In genomic region chr9:59291688-59292492, GRCm38 (mm10) we compare ENCODE assay signal across 8 mouse cellular contexts. TPM values are rescaled to one million over a fixed set of nuclear protein-coding genes. Genes with fewer than 3 reads are reported as not detected.
DNase-seq lines count a peak whose midpoint lies in the region; ATAC-seq and TF ChIP-seq lines count a peak whose summit lies in the region.

No protein-coding gene starts in this region.

- under 1% methylated on average over 50 of the region's 50 CpGs for WGBS in lung, embryonic 16.5 days
- 1% methylated on average over 50 of the region's 50 CpGs for WGBS in neural tube, embryonic 13.5 days

- peak overlapping the region; percentile 83 for H3K4me2 ChIP-seq in lung, embryonic 16.5 days (ENCODE audit: low read depth, low read length)
- H3K4me2 ChIP-seq in neural tube, embryonic 13.5 days: peak overlapping the region; percentile 67

- no peak for TF ChIP-seq CTCF in cortical plate, adult 2 months (IDR thresholded peaks at IDR 0.05; ENCODE audit: extremely low read depth, insufficient read depth, low read length)

- TF ChIP-seq POLR2A in cortical plate, adult 2 months (IDR thresholded peaks at IDR 0.05; ENCODE audit: extremely low read depth, insufficient read depth, low read length): no peak

- H3K27me3 ChIP-seq in lung, embryonic 16.5 days (ENCODE audit: control insufficient read depth, insufficient read depth, low read depth, low read length): no peaks in the 10 kb centered on the region
- H3K27me3 ChIP-seq in neural tube, embryonic 13.5 days: no peaks in the 10 kb centered on the region

- H3K27ac ChIP-seq in lung, embryonic 16.5 days (ENCODE audit: low read length): peak overlapping the region; percentile 87
- H3K27ac ChIP-seq in cortical plate, adult 2 months (ENCODE audit: insufficient read depth, low read length): peak overlapping the region; percentile 2
- peak overlapping the region; percentile 93 for H3K27ac ChIP-seq in neural tube, embryonic 13.5 days (replicated peaks)

- no peak for DNase-seq in lung, postnatal 14 days
- DNase-seq in induced T-regulatory cell, adult 2 months (ENCODE audit: low read depth): peak; percentile 44
- DNase-seq in gastrocnemius, postnatal 36 days: no peak
- no peak for DNase-seq in spleen, adult 18-20 months

- H3K9ac ChIP-seq in lung, embryonic 16.5 days (ENCODE audit: low read length): peak overlapping the region; percentile 85
- peak overlapping the region; percentile 81 for H3K9ac ChIP-seq in neural tube, embryonic 13.5 days

- no peaks in the 10 kb centered on the region for H3K9me3 ChIP-seq in lung, embryonic 16.5 days (ENCODE audit: control insufficient read depth, low read length)
- H3K9me3 ChIP-seq in neural tube, embryonic 13.5 days: no peaks in the 10 kb centered on the region

- intact Hi-C loops in gastrocnemius, postnatal 36 days (cut with DNase I): loop anchor here (5.0 kb wide), 1 partner anchor 195 kb away; the partner anchor contains the start of gene Arih1

- H3K4me1 ChIP-seq in lung, embryonic 16.5 days (replicated peaks; ENCODE audit: control insufficient read depth, insufficient read depth, low read length): peaks cover 22% of the 10 kb centered on the region
- peaks cover 5% of the 10 kb centered on the region; the same call in 1 of the 2 replicates for H3K4me1 ChIP-seq in cortical plate, adult 2 months (ENCODE audit: control insufficient read depth, insufficient read depth, low read length)
- peaks cover 36% of the 10 kb centered on the region for H3K4me1 ChIP-seq in neural tube, embryonic 13.5 days (replicated peaks)

- no peaks in the 10 kb centered on the region for H3K36me3 ChIP-seq in lung, embryonic 16.5 days (ENCODE audit: control insufficient read depth, insufficient read depth, low read length)
- no peaks in the 10 kb centered on the region for H3K36me3 ChIP-seq in neural tube, embryonic 13.5 days

- ATAC-seq in lung, embryonic 16.5 days (ENCODE audit: low read depth): peak; percentile 62
- peak; percentile 75 for ATAC-seq in neural tube, embryonic 13.5 days (ENCODE audit: low read depth)
- ATAC-seq in granulocyte monocyte progenitor cell, adult 5-6 weeks (replicated peaks; ENCODE audit: poor library complexity, severe bottlenecking): no peak; the same call in 1 of the 2 replicates

- peak overlapping the region; percentile 89 for H3K4me3 ChIP-seq in lung, embryonic 16.5 days (ENCODE audit: low read length)
- peak overlapping the region; percentile 43 for H3K4me3 ChIP-seq in cortical plate, adult 2 months (ENCODE audit: insufficient read depth, low read length)
- H3K4me3 ChIP-seq in neural tube, embryonic 13.5 days: peak overlapping the region; percentile 61

RNA-seq across cellular contexts. Expression of gene Adpgk, which starts 0.5 kb away (rescaled TPM):
- 34.5 and 38.3 TPM in 2 replicates for polyA plus RNA-seq in lung, embryonic 16.5 days (2015; fragmentation: Nextera tagmentation; extraction: Ambion mirVana)
- polyA plus RNA-seq in cortical plate, adult 2 months (2012; rRNA removed): 16.3 and 17.2 TPM in 2 replicates
- 27.3 and 28.1 TPM in 2 replicates for polyA plus RNA-seq in neural tube, embryonic 13.5 days (2015; fragmentation: Nextera tagmentation; extraction: Ambion mirVana)
- total RNA-seq in granulocyte monocyte progenitor cell, adult 5-6 weeks (2014; fragmentation: Nextera tagmentation): 47.8 and 56.8 TPM in 2 replicates
- total RNA-seq in granulocyte monocyte progenitor cell, adult 5-6 weeks (2017): 48.4 and 55.0 TPM in 2 replicates
- 1 to 10 TPM; 6.5 to 8.5 TPM for total RNA-seq in gastrocnemius, postnatal 36 days (2021)

Comparison
In these comparisons a context has a peak if more than half of its experiments do, and no peak if none do; other contexts are left out.
1. H3K27ac ChIP-seq: peak in every context shown above with its lines; median percentile 93 in neural tube, embryonic 13.5 days; 87 in lung, embryonic 16.5 days; 2 in cortical plate, adult 2 months.